Comparison of ENCODE assay signal across 21 mouse cellular contexts in genomic region chr6:75643581-75644362, GRCm38 (mm10).
DNase-seq lines count a peak whose midpoint lies in the region; ATAC-seq lines count a peak whose summit lies in the region.
"Had no signal": no experiment of that assay in that cellular context is flagged by ENCODE, and none has a peak within 500 bp of the region (broad histone marks: within the 10 kb centered on the region; RNA-seq: fewer than 3 reads in every experiment).

No protein-coding gene starts in this region.

- H3K9me3 ChIP-seq in forebrain, embryonic 13.5 days (replicated peaks), result 0 out of 2 replicates have a peak, but pooled peaks cover 12% of the 10 kb centered on the region
- peaks cover 13% of the 10 kb centered on the region; the same call in 1 of the 2 replicates for H3K9me3 ChIP-seq in forebrain, embryonic 10.5 days
- no peaks in the 10 kb centered on the region for H3K9me3 ChIP-seq in midbrain, embryonic 11.5 days (ENCODE audit: control insufficient read depth, low read length)
- no peaks in the 10 kb centered on the region for H3K9me3 ChIP-seq in midbrain, embryonic 16.5 days (replicated peaks; ENCODE audit: control insufficient read depth, low read length, poor library complexity, severe bottlenecking)
- H3K9me3 ChIP-seq: hindbrain, embryonic 15.5 days; intestine, embryonic 15.5 days had no signal

- no peak overlapping the region for H3K4me3 ChIP-seq in forebrain, embryonic 13.5 days
- H3K4me3 ChIP-seq in forebrain, embryonic 10.5 days, result no peak overlapping the region
- no peak overlapping the region for H3K4me3 ChIP-seq in midbrain, embryonic 11.5 days (ENCODE audit: low read depth, low read length)
- no peak overlapping the region for H3K4me3 ChIP-seq in midbrain, embryonic 16.5 days (ENCODE audit: low read depth, low read length)
- H3K4me3 ChIP-seq: forebrain, embryonic 12.5 days; gastrocnemius, adult 2 months; hindbrain, embryonic 12.5 days; hindbrain, embryonic 15.5 days; intestine, embryonic 15.5 days had no signal

- no peak overlapping the region for H3K9ac ChIP-seq in forebrain, embryonic 13.5 days
- no peak overlapping the region for H3K9ac ChIP-seq in midbrain, embryonic 11.5 days (ENCODE audit: low read length)
- H3K9ac ChIP-seq in midbrain, embryonic 16.5 days (ENCODE audit: low read depth, low read length), result no peak overlapping the region
- H3K9ac ChIP-seq: forebrain, embryonic 12.5 days; hindbrain, embryonic 12.5 days; hindbrain, embryonic 15.5 days; intestine, embryonic 15.5 days had no signal

- no peaks in the 10 kb centered on the region for H3K27me3 ChIP-seq in forebrain, embryonic 13.5 days
- H3K27me3 ChIP-seq in forebrain, embryonic 10.5 days (ENCODE audit: poor library complexity, severe bottlenecking), result no peaks in the 10 kb centered on the region
- no peaks in the 10 kb centered on the region for H3K27me3 ChIP-seq in midbrain, embryonic 11.5 days (ENCODE audit: control insufficient read depth, insufficient read depth, low read length)
- H3K27me3 ChIP-seq in midbrain, embryonic 16.5 days (ENCODE audit: control insufficient read depth, insufficient read depth, low read depth, low read length), result no peaks in the 10 kb centered on the region
- H3K27me3 ChIP-seq: forebrain, embryonic 12.5 days; hindbrain, embryonic 12.5 days; hindbrain, embryonic 15.5 days; intestine, embryonic 15.5 days had no signal

- H3K4me1 ChIP-seq in forebrain, embryonic 13.5 days, result no peaks in the 10 kb centered on the region
- no peaks in the 10 kb centered on the region for H3K4me1 ChIP-seq in forebrain, embryonic 10.5 days
- H3K4me1 ChIP-seq in midbrain, embryonic 11.5 days (ENCODE audit: control insufficient read depth, insufficient read depth, low read length), result no peaks in the 10 kb centered on the region
- no peaks in the 10 kb centered on the region for H3K4me1 ChIP-seq in midbrain, embryonic 16.5 days (ENCODE audit: control insufficient read depth, insufficient read depth, low read length)
- H3K4me1 ChIP-seq: forebrain, embryonic 12.5 days; hindbrain, embryonic 12.5 days; hindbrain, embryonic 15.5 days; intestine, embryonic 15.5 days had no signal

- peak; percentile 82; the same call in 1 of the 2 replicates for ATAC-seq in forebrain, embryonic 13.5 days
- ATAC-seq in midbrain, embryonic 11.5 days (ENCODE audit: low FRiP score), result no peak
- ATAC-seq in midbrain, embryonic 16.5 days, result no peak
- ATAC-seq: intestine, embryonic 15.5 days had no signal

- no peaks in the 10 kb centered on the region for H3K36me3 ChIP-seq in forebrain, embryonic 13.5 days (ENCODE audit: poor library complexity, severe bottlenecking)
- H3K36me3 ChIP-seq in forebrain, embryonic 10.5 days (replicated peaks), result no peaks in the 10 kb centered on the region
- H3K36me3 ChIP-seq in midbrain, embryonic 11.5 days (ENCODE audit: control insufficient read depth, insufficient read depth, low read length), result no peaks in the 10 kb centered on the region
- no peaks in the 10 kb centered on the region for H3K36me3 ChIP-seq in midbrain, embryonic 16.5 days (ENCODE audit: control insufficient read depth, insufficient read depth, low read length)
- H3K36me3 ChIP-seq: forebrain, embryonic 12.5 days; hindbrain, embryonic 12.5 days; hindbrain, embryonic 15.5 days; intestine, embryonic 15.5 days had no signal

- no peak overlapping the region for H3K4me2 ChIP-seq in forebrain, embryonic 13.5 days
- H3K4me2 ChIP-seq in midbrain, embryonic 11.5 days, result no peak overlapping the region
- no peak overlapping the region for H3K4me2 ChIP-seq in midbrain, embryonic 16.5 days (ENCODE audit: low read length)
- H3K4me2 ChIP-seq: forebrain, embryonic 12.5 days; heart, embryonic 11.5 days; hindbrain, embryonic 12.5 days; hindbrain, embryonic 15.5 days; intestine, embryonic 15.5 days had no signal

- no peak overlapping the region for H3K27ac ChIP-seq in forebrain, embryonic 13.5 days
- H3K27ac ChIP-seq in forebrain, embryonic 10.5 days, result no peak overlapping the region
- no peak overlapping the region for H3K27ac ChIP-seq in midbrain, embryonic 11.5 days (ENCODE audit: low read depth, low read length)
- no peak overlapping the region for H3K27ac ChIP-seq in midbrain, embryonic 16.5 days (ENCODE audit: low read length)
- H3K27ac ChIP-seq: forebrain, embryonic 12.5 days; gastrocnemius, adult 2 months; hindbrain, embryonic 12.5 days; hindbrain, embryonic 15.5 days; intestine, embryonic 15.5 days had no signal

- no peak for DNase-seq in forebrain, embryonic 10.5 days (ENCODE audit: extremely low spot score, low spot score)
- DNase-seq in midbrain, embryonic 11.5 days (ENCODE audit: low spot score, missing footprints), result peak; percentile 19
- DNase-seq in ZHBTc4 (ENCODE audit: low read depth, low spot score), result peak; percentile 62
- DNase-seq in T-cell, adult 2 months (ENCODE audit: low spot score), result no peak
- DNase-seq: adrenal gland, postnatal 10 days; adrenal gland, postnatal 36 days; cerebellum, adult 18-20 months; cerebellum, adult 9-10 months; cerebellum, postnatal 14 days; gastrocnemius, adult 2 months; gastrocnemius, postnatal 14 days; heart, adult 11 months; kidney, adult 11 months; kidney, adult 8-10 months had no signal

- WGBS in forebrain, embryonic 13.5 days, result 56% methylated on average over 2 of the region's 2 CpGs
- 77% methylated on average over 2 of the region's 2 CpGs for WGBS in forebrain, embryonic 10.5 days
- 72% methylated on average over 2 of the region's 2 CpGs for WGBS in midbrain, embryonic 11.5 days
- WGBS in midbrain, embryonic 16.5 days, result 67% methylated on average over 2 of the region's 2 CpGs

Comparison
In these comparisons a context has a peak if more than half of its experiments do, and no peak if none do; other contexts are left out.
1. DNase-seq: peak in midbrain, embryonic 11.5 days (single experiment) and ZHBTc4 (single experiment); none in forebrain, embryonic 10.5 days (single experiment) and T-cell, adult 2 months (single experiment).